Mouse (Mus musculus): Measurements from ENCODE around the gene Arl4c. TPM values are rescaled to one million over a fixed set of nuclear protein-coding genes. Genes with fewer than 3 reads are reported as not detected.

The Arl4c gene
- polyA plus RNA-seq, 1 experiment: 48.9 TPM

DNA sequence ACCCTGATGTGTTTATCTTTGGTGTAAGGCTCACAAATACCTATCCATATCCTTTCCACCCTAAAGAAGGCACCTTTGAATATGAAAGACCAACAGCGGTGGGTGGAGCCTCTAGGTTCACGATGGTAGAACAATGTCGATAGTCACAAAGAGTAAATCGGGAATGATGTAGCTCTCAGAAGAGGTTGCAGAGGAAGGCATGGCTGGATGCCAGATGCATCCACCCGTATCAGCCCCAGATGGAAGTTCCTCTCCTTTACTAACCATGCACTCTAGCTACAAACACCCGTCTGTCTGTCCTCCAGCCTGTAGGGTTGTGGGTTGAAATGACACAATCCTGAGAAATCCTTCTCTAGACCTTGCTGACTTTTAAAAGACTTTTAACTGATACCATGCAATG is 10.0 kb upstream of the Arl4c start:
- Histone ChIP-seq H3K27me3 (ENCODE audit: control insufficient read depth, insufficient read depth, low read length) (no peaks in the 10 kb centered on the region), H3K27ac (ENCODE audit: insufficient read depth, low read length) (no peak overlapping the region), H3K4me3 (replicated peaks; ENCODE audit: insufficient read depth, low read depth, low read length) (no peak overlapping the region), H3K4me1 (ENCODE audit: control insufficient read depth, insufficient read depth, low read length) (no peaks in the 10 kb centered on the region)
- DNase-seq: no peak
- no peak for TF ChIP-seq CTCF (IDR thresholded peaks at IDR 0.05; ENCODE audit: borderline replicate concordance, insufficient read depth, low read depth, low read length)
- TF ChIP-seq POLR2A (IDR thresholded peaks at IDR 0.05; ENCODE audit: borderline replicate concordance, insufficient read depth, low read length): no peak
- WGBS: 42% methylated on average over 6 of the region's 6 CpGs

- TF ChIP-seq CTCF (IDR thresholded peaks at IDR 0.05; ENCODE audit: borderline replicate concordance, insufficient read depth, low read depth, low read length) (no peak), POLR2A (IDR thresholded peaks at IDR 0.05; ENCODE audit: borderline replicate concordance, insufficient read depth, low read length) (no peak)
- H3K4me3 ChIP-seq (replicated peaks; ENCODE audit: insufficient read depth, low read depth, low read length): no peak overlapping the region
- no peak overlapping the region for H3K27ac ChIP-seq (ENCODE audit: insufficient read depth, low read length)
- H3K27me3 ChIP-seq (ENCODE audit: control insufficient read depth, insufficient read depth, low read length): no peaks in the 10 kb centered on the region
- H3K4me1 ChIP-seq (ENCODE audit: control insufficient read depth, insufficient read depth, low read length): peaks cover 4% of the 10 kb centered on the region; the same call in 1 of the 2 replicates
- WGBS: 53% methylated on average over 9 of the region's 9 CpGs
- no peak for DNase-seq
These were observed 6.8 kb upstream of the Arl4c start for GRCm38 (mm10) chr1:88708646-88709305.

DNA sequence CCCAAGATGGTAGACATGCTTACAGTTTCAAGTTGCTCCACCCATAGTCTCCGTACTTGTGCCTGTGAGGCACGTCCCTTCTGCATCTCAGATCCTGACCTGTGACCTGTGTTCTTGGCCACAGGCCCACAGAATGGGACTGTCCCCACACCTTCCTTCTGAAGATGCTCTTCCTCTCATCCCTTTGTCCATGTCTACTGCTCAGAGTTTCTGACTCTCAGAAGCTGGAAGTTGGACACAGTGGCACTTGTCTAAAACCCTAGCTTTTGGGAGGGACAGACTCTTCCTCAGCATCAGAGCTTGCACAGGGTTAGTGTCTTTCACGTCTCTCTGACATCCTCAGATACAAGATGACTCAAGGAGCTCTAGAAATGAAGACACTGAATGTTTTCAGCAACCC is 6.2 kb upstream of the Arl4c start:
- no peak overlapping the region for H3K4me3 ChIP-seq (replicated peaks; ENCODE audit: insufficient read depth, low read depth, low read length)
- no peaks in the 10 kb centered on the region for H3K27me3 ChIP-seq (ENCODE audit: control insufficient read depth, insufficient read depth, low read length)
- TF ChIP-seq POLR2A (IDR thresholded peaks at IDR 0.05; ENCODE audit: borderline replicate concordance, insufficient read depth, low read length): no peak
- TF ChIP-seq CTCF (IDR thresholded peaks at IDR 0.05; ENCODE audit: borderline replicate concordance, insufficient read depth, low read depth, low read length): no peak
- WGBS: 90% methylated on average over 3 of the region's 3 CpGs
- H3K27ac ChIP-seq (ENCODE audit: insufficient read depth, low read length): no peak overlapping the region
- H3K4me1 ChIP-seq (ENCODE audit: control insufficient read depth, insufficient read depth, low read length): peaks cover 4% of the 10 kb centered on the region; the same call in 1 of the 2 replicates
- no peak for DNase-seq

DNA sequence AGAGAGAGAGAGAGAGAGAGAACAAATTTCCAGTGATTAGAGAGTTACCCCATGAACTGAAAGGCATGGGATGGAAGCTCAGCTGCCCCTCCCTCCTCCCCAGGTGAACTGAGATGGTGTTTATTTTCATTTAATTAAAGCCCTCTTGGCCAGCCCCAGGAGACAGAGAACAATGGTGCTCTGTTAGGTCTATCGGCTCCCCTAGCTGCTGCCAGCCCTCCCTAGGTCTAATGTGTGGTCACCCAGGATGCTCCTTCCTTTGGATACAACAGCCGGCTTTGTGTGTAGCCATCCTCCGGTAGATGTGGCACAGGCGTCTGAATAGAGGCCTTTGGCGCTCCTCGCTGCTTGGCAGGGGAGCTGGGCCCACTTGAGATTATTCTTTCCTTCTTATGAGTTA is 5.5 kb upstream of the Arl4c start:
- WGBS: 41% methylated on average over 6 of the region's 6 CpGs
- TF ChIP-seq POLR2A (IDR thresholded peaks at IDR 0.05; ENCODE audit: borderline replicate concordance, insufficient read depth, low read length): no peak
- TF ChIP-seq CTCF (IDR thresholded peaks at IDR 0.05; ENCODE audit: borderline replicate concordance, insufficient read depth, low read depth, low read length): no peak
- no peak overlapping the region for H3K27ac ChIP-seq (ENCODE audit: insufficient read depth, low read length)
- no peak overlapping the region for H3K4me3 ChIP-seq (replicated peaks; ENCODE audit: insufficient read depth, low read depth, low read length)
- peaks cover 4% of the 10 kb centered on the region; the same call in 1 of the 2 replicates for H3K4me1 ChIP-seq (ENCODE audit: control insufficient read depth, insufficient read depth, low read length)
- DNase-seq: no peak
- H3K27me3 ChIP-seq (ENCODE audit: control insufficient read depth, insufficient read depth, low read length): no peaks in the 10 kb centered on the region

- no peak for TF ChIP-seq POLR2A (IDR thresholded peaks at IDR 0.05; ENCODE audit: borderline replicate concordance, insufficient read depth, low read length)
- peak; percentile 99 for TF ChIP-seq CTCF (IDR thresholded peaks at IDR 0.05; ENCODE audit: borderline replicate concordance, insufficient read depth, low read depth, low read length)
- H3K27ac ChIP-seq (ENCODE audit: insufficient read depth, low read length): no peak overlapping the region
- under 1% methylated on average over 15 of the region's 15 CpGs for WGBS
- no peak overlapping the region for H3K4me3 ChIP-seq (replicated peaks; ENCODE audit: insufficient read depth, low read depth, low read length)
- no peaks in the 10 kb centered on the region for H3K27me3 ChIP-seq (ENCODE audit: control insufficient read depth, insufficient read depth, low read length)
- H3K4me1 ChIP-seq (ENCODE audit: control insufficient read depth, insufficient read depth, low read length): peaks cover 4% of the 10 kb centered on the region; the same call in 1 of the 2 replicates
- peak; percentile 92 to 96 for DNase-seq
These were observed 3.8 kb upstream of the Arl4c start for GRCm38 (mm10) chr1:88705799-88706198.

- TF ChIP-seq CTCF (IDR thresholded peaks at IDR 0.05; ENCODE audit: borderline replicate concordance, insufficient read depth, low read depth, low read length) (no peak), POLR2A (IDR thresholded peaks at IDR 0.05; ENCODE audit: borderline replicate concordance, insufficient read depth, low read length) (no peak)
- no peaks in the 10 kb centered on the region for H3K27me3 ChIP-seq (ENCODE audit: control insufficient read depth, insufficient read depth, low read length)
- peak; percentile 28 to 35 for DNase-seq
These were observed 3.0 kb upstream of the Arl4c start for GRCm38 (mm10) chr1:88705050-88705449.

GRCm38 (mm10) chr1:88700961-88701861 is 810 bp downstream of the Arl4c start:
- peak overlapping the region; percentile 3; the same call in 1 of the 2 replicates for H3K27ac ChIP-seq (ENCODE audit: insufficient read depth, low read length)
- no peak for TF ChIP-seq CTCF (IDR thresholded peaks at IDR 0.05; ENCODE audit: borderline replicate concordance, insufficient read depth, low read depth, low read length)
- TF ChIP-seq POLR2A (IDR thresholded peaks at IDR 0.05; ENCODE audit: borderline replicate concordance, insufficient read depth, low read length): 0 out of 2 replicates have a peak, but pooled peaks have one; percentile 24
- H3K4me3 ChIP-seq (replicated peaks; ENCODE audit: insufficient read depth, low read depth, low read length): peak overlapping the region; percentile 83
- under 1% methylated on average over 76 of the region's 78 CpGs for WGBS
- peak; percentile 53 to 67 for DNase-seq
- H3K4me1 ChIP-seq (ENCODE audit: control insufficient read depth, insufficient read depth, low read length): peaks cover 6% of the 10 kb centered on the region; the same call in 1 of the 2 replicates
- H3K27me3 ChIP-seq (ENCODE audit: control insufficient read depth, insufficient read depth, low read length): no peaks in the 10 kb centered on the region

More at GRCm38 (mm10) chr1:88705050-88705449, 3.0 kb upstream of the Arl4c start:
- peaks cover 4% of the 10 kb centered on the region; the same call in 1 of the 2 replicates for H3K4me1 ChIP-seq (ENCODE audit: control insufficient read depth, insufficient read depth, low read length)
- 73% methylated on average over 6 of the region's 6 CpGs for WGBS
- no peak overlapping the region for H3K27ac ChIP-seq (ENCODE audit: insufficient read depth, low read length)
- H3K4me3 ChIP-seq (replicated peaks; ENCODE audit: insufficient read depth, low read depth, low read length): no peak overlapping the region
